Mouse (Mus musculus): ENCODE data around the gene Tbrg1. TPM values are rescaled to one million over a fixed set of nuclear protein-coding genes. Genes with fewer than 3 reads are reported as not detected.

The Tbrg1 gene
- polyA plus RNA-seq (2016; fragmentation: Nextera tagmentation; extraction: Ambion mirVana): 109 and 114 TPM in 2 replicates

DNA sequence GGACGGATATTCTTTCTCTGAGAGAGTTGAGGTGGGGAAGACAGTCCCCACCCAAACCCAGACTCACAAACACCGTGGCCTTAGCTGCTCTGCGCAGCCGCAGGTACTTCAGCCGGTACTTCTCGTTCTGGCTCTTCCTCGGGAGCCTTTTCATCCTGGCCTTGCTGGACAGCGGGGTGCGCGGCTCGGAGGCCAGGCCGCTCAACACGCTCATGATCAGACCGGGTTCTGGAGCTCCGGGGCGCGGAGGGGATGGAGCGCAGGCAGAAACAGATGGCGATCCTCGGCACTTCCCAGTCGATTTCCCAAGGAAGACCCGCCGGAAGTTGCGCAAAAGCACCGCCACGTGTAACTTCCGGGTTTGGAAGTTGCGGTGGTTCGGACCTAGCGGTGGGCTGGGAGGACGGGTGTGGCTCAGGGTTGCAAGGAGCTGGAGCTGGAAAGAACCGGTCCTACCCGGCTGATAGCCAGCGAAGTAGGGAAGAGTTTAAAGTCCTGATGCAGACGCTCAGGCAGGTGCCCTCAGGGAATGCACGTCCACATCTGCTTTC lies at the start of gene Tbrg1:
Tbrg1 (minus strand) TSS at position 382 of the 551 bp plus-strand sequence.
- Histone ChIP-seq H3K9me3 (no peaks in the 10 kb centered on the region), H3K36me3 (replicated peaks) (peaks cover 23% of the 10 kb centered on the region), H3K4me3 (replicated peaks) (peak within 1 kb of the TSS; percentile 72), H3K9ac (peak within 1 kb of the TSS; percentile 81), H3K27me3 (no peaks in the 10 kb centered on the region), H3K4me2 (peak within 1 kb of the TSS; percentile 69), H3K27ac (peak within 1 kb of the TSS; percentile 65), H3K4me1 (peaks cover 13% of the 10 kb centered on the region)
- under 1% methylated on average over 36 of the region's 36 CpGs for WGBS
- peak; percentile 90 for ATAC-seq (ENCODE audit: low FRiP score)

DNA sequence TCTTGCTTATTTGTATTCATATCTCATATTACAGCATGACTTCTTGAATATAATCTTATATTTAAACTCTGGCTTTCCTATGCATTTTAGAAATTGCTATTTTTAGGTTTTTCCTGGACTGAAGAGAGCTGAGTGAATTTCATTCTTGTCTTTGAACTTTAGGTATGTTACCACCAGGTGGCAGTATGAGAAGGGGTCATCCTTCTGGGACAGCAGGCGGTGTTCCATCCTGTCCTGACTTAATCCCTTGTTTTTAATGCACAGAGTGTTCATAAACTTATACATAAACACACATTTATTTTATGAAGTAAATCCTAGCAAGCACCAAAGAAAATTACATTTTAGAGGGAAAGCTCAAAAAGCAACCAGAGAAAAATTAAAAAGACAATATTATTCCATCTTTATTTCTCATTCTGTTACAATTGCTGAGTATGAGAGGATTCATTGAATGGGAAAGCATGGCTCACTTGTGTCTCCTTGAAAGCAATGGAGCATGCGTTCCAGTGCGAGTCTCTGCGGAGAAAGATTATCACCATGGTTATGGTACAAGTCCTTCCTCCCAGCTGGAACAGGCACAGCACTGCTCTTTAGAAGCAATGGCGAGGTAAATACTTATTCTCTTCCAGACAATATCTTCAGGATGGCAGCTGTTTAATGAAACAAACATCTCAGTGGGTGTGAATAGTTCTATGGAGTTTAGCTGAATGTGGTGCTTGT lies 33.0 kb upstream of the Tbrg1 start:
- H3K36me3 ChIP-seq (replicated peaks): no peaks in the 10 kb centered on the region
- H3K4me3 ChIP-seq (replicated peaks): no peak overlapping the region
- H3K27me3 ChIP-seq: no peaks in the 10 kb centered on the region
- H3K4me2 ChIP-seq: no peak overlapping the region
- ATAC-seq (ENCODE audit: low FRiP score): 0 out of 2 replicates have a peak, but pooled peaks have one; percentile 23
- no peaks in the 10 kb centered on the region; the same call in 1 of the 2 replicates for H3K4me1 ChIP-seq
- H3K9ac ChIP-seq: no peak overlapping the region
- WGBS: 44% methylated on average over 5 of the region's 5 CpGs
- no peak overlapping the region for H3K27ac ChIP-seq
- no peaks in the 10 kb centered on the region for H3K9me3 ChIP-seq

DNA sequence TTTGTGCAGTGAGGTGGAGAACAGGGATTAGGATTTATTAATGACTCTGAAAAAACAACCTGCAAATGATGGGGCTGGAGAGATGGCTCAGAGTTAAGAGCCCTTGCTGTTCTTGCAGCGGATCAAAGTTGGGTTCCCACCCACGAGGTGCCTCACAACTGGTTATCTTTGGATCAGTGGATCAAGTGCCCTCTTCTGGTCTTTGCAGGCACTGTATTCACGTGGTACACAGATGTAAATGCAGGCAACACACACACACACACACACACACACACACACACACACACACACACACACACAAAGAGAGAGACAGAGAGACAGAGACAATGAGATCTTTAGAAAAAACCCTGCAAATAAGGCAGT lies 30.8 kb upstream of the Tbrg1 start:
- Histone ChIP-seq H3K9ac (no peak overlapping the region), H3K4me2 (no peak overlapping the region), H3K4me1 (no peaks in the 10 kb centered on the region; the same call in 1 of the 2 replicates), H3K27ac (no peak overlapping the region), H3K4me3 (replicated peaks) (no peak overlapping the region), H3K9me3 (no peaks in the 10 kb centered on the region), H3K27me3 (no peaks in the 10 kb centered on the region), H3K36me3 (replicated peaks) (no peaks in the 10 kb centered on the region)
- ATAC-seq (ENCODE audit: low FRiP score): no peak
- WGBS: 43% methylated on average over 3 of the region's 3 CpGs

DNA sequence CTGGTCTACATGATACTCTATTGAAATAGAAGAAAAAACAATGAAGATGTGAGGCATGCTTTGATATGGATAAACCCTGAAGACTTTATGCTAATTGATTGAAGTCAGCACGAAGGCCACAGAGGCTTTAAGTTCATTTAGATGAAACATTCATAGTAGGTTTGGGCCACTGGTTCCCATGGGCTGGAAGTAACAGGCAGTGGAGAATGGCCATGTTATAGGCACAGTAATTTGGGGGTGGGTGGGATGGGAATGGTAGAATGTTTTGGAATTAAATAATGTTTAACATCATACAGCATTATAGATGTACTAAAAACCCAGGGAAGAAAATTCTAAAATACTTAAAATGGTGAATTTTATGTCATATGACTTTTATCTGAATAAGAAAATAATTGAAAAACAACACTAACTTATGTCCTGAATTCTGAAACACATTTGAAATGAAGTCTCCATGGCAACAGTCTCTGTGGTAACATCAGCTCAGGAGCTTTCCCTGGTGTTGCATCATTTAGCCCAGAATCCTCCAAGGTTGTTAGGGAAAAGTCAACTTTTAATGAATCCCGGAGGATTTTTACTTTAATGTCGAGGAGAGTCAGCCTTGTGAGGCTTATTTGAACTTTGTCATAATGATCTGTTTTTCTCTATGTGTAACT lies 30.3 kb upstream of the Tbrg1 start:
- Histone ChIP-seq H3K27me3 (no peaks in the 10 kb centered on the region), H3K9me3 (no peaks in the 10 kb centered on the region), H3K4me1 (no peaks in the 10 kb centered on the region; the same call in 1 of the 2 replicates), H3K36me3 (replicated peaks) (no peaks in the 10 kb centered on the region), H3K4me2 (no peak overlapping the region), H3K4me3 (replicated peaks) (no peak overlapping the region), H3K9ac (no peak overlapping the region), H3K27ac (no peak overlapping the region)
- ATAC-seq (ENCODE audit: low FRiP score): no peak
- 73% methylated on average over 3 of the region's 3 CpGs for WGBS

DNA sequence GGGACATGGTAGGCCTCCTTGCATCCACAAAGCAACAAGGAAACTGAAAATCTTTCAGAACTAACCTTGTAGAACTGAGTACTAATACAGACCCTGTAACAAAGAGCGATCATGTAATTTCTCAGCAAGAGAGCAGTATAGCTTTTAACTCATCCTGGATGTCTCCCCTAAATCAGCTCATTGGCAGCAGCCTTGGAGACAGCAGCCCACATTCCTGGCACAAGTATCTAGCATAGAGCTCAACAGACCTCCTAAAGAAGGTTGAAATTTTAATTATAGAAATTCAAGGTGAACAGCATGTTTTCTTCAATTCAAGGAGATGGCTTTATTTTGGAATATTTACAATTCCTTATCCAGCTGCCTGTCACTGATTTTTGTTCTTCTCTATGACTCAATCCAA lies 24.0 kb upstream of the Tbrg1 start:
- no peak for ATAC-seq (ENCODE audit: low FRiP score)

DNA sequence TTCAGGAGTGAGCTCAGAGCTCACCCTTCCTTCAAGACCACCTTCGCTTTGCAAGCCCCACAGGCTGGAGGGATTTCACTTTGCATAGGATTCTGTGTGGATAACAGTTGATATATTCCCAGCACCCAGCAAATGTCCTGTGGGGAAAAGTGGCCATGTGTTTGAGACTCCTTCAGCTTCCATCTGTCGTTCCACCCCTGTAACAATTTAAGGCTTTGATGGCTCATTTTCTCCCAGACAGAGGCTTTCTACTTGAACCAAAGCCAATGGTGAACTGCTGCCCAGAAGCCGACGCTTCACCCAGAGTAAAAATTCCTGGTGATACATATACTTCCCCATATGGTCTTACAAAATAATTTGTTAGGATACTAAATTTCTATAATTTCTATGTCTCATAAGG lies 18.2 kb upstream of the Tbrg1 start:
- H3K4me1 ChIP-seq: no peaks in the 10 kb centered on the region
- H3K9me3 ChIP-seq: no peaks in the 10 kb centered on the region
- H3K9ac ChIP-seq: no peak overlapping the region
- no peaks in the 10 kb centered on the region for H3K36me3 ChIP-seq (replicated peaks)
- no peak overlapping the region for H3K4me3 ChIP-seq (replicated peaks)
- 85% methylated on average over 4 of the region's 4 CpGs for WGBS
- H3K4me2 ChIP-seq: no peak overlapping the region
- H3K27me3 ChIP-seq: no peaks in the 10 kb centered on the region
- no peak overlapping the region for H3K27ac ChIP-seq
- no peak for ATAC-seq (ENCODE audit: low FRiP score)

More for the DNA sequence above, 24.0 kb upstream of the Tbrg1 start:
- H3K27ac ChIP-seq: no peak overlapping the region
- H3K4me3 ChIP-seq (replicated peaks): no peak overlapping the region
- 89% methylated on average over 1 of the region's 1 CpGs for WGBS
- H3K27me3 ChIP-seq: no peaks in the 10 kb centered on the region
- no peaks in the 10 kb centered on the region for H3K36me3 ChIP-seq (replicated peaks)
- no peaks in the 10 kb centered on the region for H3K4me1 ChIP-seq
- no peak overlapping the region for H3K9ac ChIP-seq
- H3K9me3 ChIP-seq: no peaks in the 10 kb centered on the region
- H3K4me2 ChIP-seq: no peak overlapping the region

DNA sequence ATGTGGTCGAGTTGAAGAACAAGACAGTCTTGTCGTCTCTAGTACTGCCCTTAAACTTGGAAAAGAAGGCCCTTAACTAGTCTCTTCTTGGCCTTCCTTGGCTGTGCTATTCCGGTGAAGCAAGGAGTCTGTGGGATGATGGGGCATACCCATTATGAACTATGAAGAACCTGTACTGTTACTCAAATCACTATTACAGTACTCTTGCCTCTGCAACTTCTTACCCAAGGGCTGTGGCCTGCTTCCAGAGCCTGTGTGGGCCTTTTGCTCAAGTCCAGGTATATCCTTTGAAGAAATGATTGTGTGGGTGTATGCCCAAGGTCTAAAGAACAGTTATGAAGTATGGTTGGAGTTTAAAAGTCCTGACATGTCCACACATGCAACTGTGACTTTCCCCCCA lies 13.1 kb upstream of the Tbrg1 start:
- Histone ChIP-seq H3K27ac (no peak overlapping the region), H3K27me3 (no peaks in the 10 kb centered on the region), H3K9me3 (no peaks in the 10 kb centered on the region), H3K4me1 (no peaks in the 10 kb centered on the region), H3K4me2 (no peak overlapping the region), H3K9ac (no peak overlapping the region), H3K4me3 (replicated peaks) (no peak overlapping the region), H3K36me3 (replicated peaks) (no peaks in the 10 kb centered on the region)
- WGBS: 88% methylated on average over 3 of the region's 3 CpGs
- no peak for ATAC-seq (ENCODE audit: low FRiP score)

DNA sequence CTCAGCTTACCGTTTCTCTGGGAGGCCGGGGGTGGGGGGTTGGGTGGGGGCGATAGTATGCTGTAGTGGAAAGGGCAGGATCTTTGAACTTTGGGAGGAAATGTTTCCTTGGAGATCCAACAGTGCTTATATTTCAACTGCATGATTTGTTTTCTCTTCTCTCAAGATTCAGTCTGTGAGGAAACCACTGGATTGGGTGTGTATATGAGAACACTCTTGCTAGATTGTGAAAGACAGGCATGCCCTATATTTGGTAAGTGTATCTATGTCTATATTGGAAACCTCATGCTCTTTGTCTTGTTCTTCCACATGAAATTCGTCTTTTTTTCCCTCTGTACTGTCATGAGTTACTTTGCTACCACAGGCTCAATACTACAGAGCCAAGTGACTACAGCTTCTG lies 12.6 kb upstream of the Tbrg1 start:
- Histone ChIP-seq H3K9me3 (no peaks in the 10 kb centered on the region), H3K4me3 (replicated peaks) (no peak overlapping the region), H3K9ac (no peak overlapping the region), H3K27ac (no peak overlapping the region), H3K4me2 (no peak overlapping the region), H3K4me1 (no peaks in the 10 kb centered on the region), H3K27me3 (no peaks in the 10 kb centered on the region), H3K36me3 (replicated peaks) (no peaks in the 10 kb centered on the region)
- ATAC-seq (ENCODE audit: low FRiP score): no peak
- 83% methylated on average over 4 of the region's 4 CpGs for WGBS

DNA sequence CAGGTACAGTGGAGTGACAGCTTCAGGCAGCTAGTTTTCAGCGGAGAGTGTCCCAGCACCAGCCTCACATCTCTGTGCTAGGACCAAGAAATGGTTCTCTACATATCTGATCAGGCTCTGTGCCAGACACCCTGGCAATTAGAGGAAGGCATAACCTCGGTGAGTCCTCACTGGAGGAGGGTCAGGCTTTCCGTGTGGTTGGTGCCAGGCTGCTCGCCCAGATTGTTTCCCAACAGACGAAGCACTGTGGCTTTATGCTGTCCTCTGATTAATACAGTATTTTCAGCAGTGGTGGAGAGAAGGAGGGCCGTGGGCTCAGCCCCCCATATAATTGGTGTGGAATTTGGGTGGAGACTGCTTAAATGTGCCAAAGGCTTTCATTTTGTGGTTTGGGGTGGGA lies 12.0 kb upstream of the Tbrg1 start, which contains the start of gene Panx3:
Panx3 (minus strand) TSS at position 121 of the 400 bp plus-strand sequence.
- Histone ChIP-seq H3K4me2 (no peak within 1 kb of the TSS), H3K9ac (no peak within 1 kb of the TSS), H3K9me3 (no peaks in the 10 kb centered on the region), H3K36me3 (replicated peaks) (no peaks in the 10 kb centered on the region), H3K27me3 (no peaks in the 10 kb centered on the region), H3K27ac (no peak within 1 kb of the TSS), H3K4me3 (replicated peaks) (no peak within 1 kb of the TSS), H3K4me1 (no peaks in the 10 kb centered on the region)
- ATAC-seq (ENCODE audit: low FRiP score): no peak
- WGBS: 67% methylated on average over 6 of the region's 6 CpGs

DNA sequence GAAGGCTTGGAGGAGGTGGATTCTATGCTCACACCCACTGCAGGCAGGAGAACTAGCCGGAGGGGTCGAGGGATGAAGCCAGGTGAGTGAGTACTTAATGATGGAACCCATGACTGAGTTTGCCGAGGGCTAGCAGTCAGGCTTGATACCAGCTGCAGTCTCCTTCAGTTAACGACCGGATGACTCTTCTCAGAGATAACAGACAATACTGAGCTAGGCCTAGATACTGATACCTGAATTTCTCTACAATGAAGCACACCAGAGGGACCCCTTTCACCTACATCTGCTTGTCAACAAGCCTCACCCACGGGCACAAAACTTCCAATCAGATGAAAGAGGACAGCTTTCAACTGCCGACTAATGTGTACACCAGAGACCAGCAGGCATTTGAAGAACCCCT lies 8.9 kb upstream of the Tbrg1 start:
- Histone ChIP-seq H3K4me2 (no peak overlapping the region), H3K27ac (no peak overlapping the region), H3K4me3 (replicated peaks) (no peak overlapping the region), H3K36me3 (replicated peaks) (no peaks in the 10 kb centered on the region), H3K9me3 (no peaks in the 10 kb centered on the region), H3K9ac (no peak overlapping the region), H3K27me3 (no peaks in the 10 kb centered on the region), H3K4me1 (no peaks in the 10 kb centered on the region)
- 82% methylated on average over 7 of the region's 7 CpGs for WGBS
- ATAC-seq (ENCODE audit: low FRiP score): no peak

DNA sequence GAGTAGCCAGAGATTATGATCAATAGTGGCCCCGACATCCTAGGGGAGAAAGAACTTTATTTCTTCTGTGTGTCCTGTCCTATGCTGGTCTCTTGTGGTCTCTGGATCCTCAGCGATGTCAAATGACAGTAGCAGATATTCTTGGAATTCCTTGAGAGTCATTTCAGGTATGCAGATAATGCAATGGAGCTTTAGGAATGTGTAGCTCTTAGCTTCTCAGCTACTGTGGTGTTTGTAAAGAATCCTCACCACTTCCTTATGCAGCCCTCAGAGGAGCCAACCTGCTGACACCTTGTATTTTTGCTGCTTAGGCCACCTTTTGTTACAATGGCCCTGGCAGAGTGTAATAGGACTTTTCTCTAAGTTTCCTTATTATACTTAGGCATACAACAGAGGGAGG lies 7.5 kb upstream of the Tbrg1 start:
- Histone ChIP-seq H3K4me1 (no peaks in the 10 kb centered on the region), H3K9me3 (no peaks in the 10 kb centered on the region), H3K4me3 (replicated peaks) (no peak overlapping the region), H3K27ac (no peak overlapping the region), H3K4me2 (no peak overlapping the region), H3K27me3 (no peaks in the 10 kb centered on the region), H3K9ac (no peak overlapping the region), H3K36me3 (replicated peaks) (no peaks in the 10 kb centered on the region)
- 82% methylated on average over 2 of the region's 2 CpGs for WGBS
- ATAC-seq (ENCODE audit: low FRiP score): no peak

DNA sequence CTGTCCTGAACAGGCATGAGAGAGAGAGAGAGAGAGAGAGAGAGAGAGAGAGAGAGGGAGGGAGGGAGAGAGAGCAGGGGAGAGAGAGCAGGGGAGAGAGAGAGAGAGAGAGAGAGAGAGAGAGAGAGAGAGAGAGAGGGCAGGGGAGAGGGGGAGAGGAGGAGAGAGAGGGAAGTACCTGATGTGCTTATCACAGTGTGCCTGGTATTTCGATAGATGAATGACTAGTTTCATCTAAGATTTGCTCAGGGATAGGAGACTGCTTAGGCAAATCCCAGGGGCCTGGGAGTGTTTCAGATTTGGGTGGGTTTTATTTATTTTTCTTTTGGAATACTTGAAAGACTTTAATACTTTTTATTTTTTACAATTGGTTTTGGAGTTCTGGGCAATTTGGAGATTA lies 6.1 kb upstream of the Tbrg1 start:
- WGBS: 83% methylated on average over 1 of the region's 1 CpGs
- Histone ChIP-seq H3K4me1 (no peaks in the 10 kb centered on the region), H3K36me3 (replicated peaks) (no peaks in the 10 kb centered on the region), H3K27me3 (no peaks in the 10 kb centered on the region), H3K9ac (no peak overlapping the region), H3K4me3 (replicated peaks) (no peak overlapping the region), H3K27ac (no peak overlapping the region), H3K9me3 (no peaks in the 10 kb centered on the region), H3K4me2 (no peak overlapping the region)
- no peak for ATAC-seq (ENCODE audit: low FRiP score)

DNA sequence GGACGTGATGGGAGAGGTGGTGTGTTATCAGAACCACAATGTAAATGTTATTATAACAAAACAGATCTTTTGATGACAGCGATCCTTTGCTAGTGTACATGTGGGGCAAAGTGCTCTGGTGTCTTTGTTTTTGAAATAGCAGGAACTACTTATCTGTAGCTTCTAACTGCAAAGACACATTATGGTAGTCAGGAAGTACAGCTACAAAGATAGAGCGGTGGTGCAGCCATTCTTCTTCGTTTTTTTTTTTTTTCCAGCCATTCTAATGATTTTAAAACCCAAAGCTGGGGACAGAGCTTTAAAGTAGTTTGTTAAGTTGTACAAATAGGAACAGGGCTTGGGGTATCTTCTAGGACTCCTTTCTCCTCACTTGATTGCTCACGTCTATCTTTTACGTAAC lies 2.3 kb upstream of the Tbrg1 start:
- no peak overlapping the region for H3K27ac ChIP-seq
- no peaks in the 10 kb centered on the region for H3K9me3 ChIP-seq
- WGBS: 84% methylated on average over 6 of the region's 6 CpGs

More for the DNA sequence above, 2.3 kb upstream of the Tbrg1 start:
- Histone ChIP-seq H3K27me3 (no peaks in the 10 kb centered on the region), H3K4me1 (peaks cover 13% of the 10 kb centered on the region), H3K4me3 (replicated peaks) (no peak overlapping the region), H3K36me3 (replicated peaks) (no peaks in the 10 kb centered on the region), H3K9ac (no peak overlapping the region), H3K4me2 (no peak overlapping the region)
- ATAC-seq (ENCODE audit: low FRiP score): no peak
